Mouse (Mus musculus) liver, postnatal 0 days (tissue): ENCODE results near the gene Stat4. TPM values are rescaled to one million over a fixed set of nuclear protein-coding genes. Genes with fewer than 3 reads are reported as not detected.

ENCODE experiments used
- ATAC-seq: fragments of 200-750 bp; cut with Nextera tagmentation; 2 replicates; pipeline ENCODE4 v1.8.0; 2017; ENCODE audit warnings: mild to moderate bottlenecking, moderate library complexity
- DNase-seq: peaks from one replicate; pipeline ENCODE4 v3.0.0-alpha.2; 2016
- H3K27ac ChIP-seq: fragments of 300-500 bp; sonication (generic); 2 replicates; pipeline ENCODE4 v1.5.1; 2014; ENCODE audit warnings: antibody characterized with exemption, moderate library complexity, mild to moderate bottlenecking, low read depth
- H3K27me3 ChIP-seq: fragments of 300-500 bp; sonication (generic); 2 replicates; pipeline ENCODE4 v1.6.1; 2014; ENCODE audit warnings: low read length, control low read depth, mixed read lengths; ENCODE audit not compliant: insufficient read depth
- H3K36me3 ChIP-seq: fragments of 300-500 bp; sonication (generic); replicated peaks from 2 replicates; pipeline ENCODE4 v1.6.1; 2014; ENCODE audit warnings: mild to moderate bottlenecking, control low read depth, low read length, moderate library complexity, mixed read lengths; ENCODE audit not compliant: insufficient read depth
- H3K4me1 ChIP-seq: fragments of 300-500 bp; sonication (generic); 2 replicates; pipeline ENCODE4 v1.6.1; 2014; ENCODE audit warnings: antibody characterized with exemption, mild to moderate bottlenecking, control low read depth; ENCODE audit not compliant: insufficient read depth
- H3K4me2 ChIP-seq: fragments of 300-500 bp; sonication (generic); 2 replicates; pipeline ENCODE4 v1.6.1; 2014; ENCODE audit warnings: low read depth, mild to moderate bottlenecking, low read length, moderate library complexity, mixed read lengths
- H3K4me3 ChIP-seq: fragments of 300-500 bp; sonication (generic); 2 replicates; pipeline ENCODE4 v1.5.1; 2014; ENCODE audit warnings: low read depth, low read length
- H3K9ac ChIP-seq: fragments of 300-500 bp; sonication (generic); replicated peaks from 2 replicates; pipeline ENCODE4 v1.6.1; 2014; ENCODE audit warnings: mild to moderate bottlenecking, moderate library complexity
- H3K9me3 ChIP-seq: fragments of 300-500 bp; sonication (generic); 2 replicates; pipeline ENCODE4 v1.6.1; 2016; ENCODE audit warnings: mild to moderate bottlenecking, control low read depth, low read length, mixed read lengths
- CTCF ChIP-seq: sonication (generic); IDR thresholded peaks from 2 replicates; pipeline ENCODE4 v1.5.1; 2016; ENCODE audit warnings: antibody characterized with exemption, low read depth
- EP300 ChIP-seq: IDR thresholded peaks from 2 replicates; pipeline ENCODE4 v1.6.1; 2016; ENCODE audit warnings: antibody characterized with exemption, low read depth, mild to moderate bottlenecking
- WGBS: fragments of 180-500 bp; shearing (Covaris S2); extraction: QIAGEN DNeasy Blood & Tissue Kit; methylation state at CpG from one replicate; pipeline ENCODE4 v1.1.7; 2014; ENCODE audit not compliant: insufficient replicate concordance; 5-methylcytosine and 5-hydroxymethylcytosine counted together
- polyA plus RNA-seq: library from polyadenylated mRNA; unstranded; fragments of >200 nt; fragmentation: Nextera tagmentation; extraction: Ambion mirVana; gene quantifications from 2 replicates; pipeline ENCODE4 v1.2.1, GENCODE M21; 2015

Stat4 gene
- polyA plus RNA-seq, 1 experiment from 2014 or later = 1.4 TPM

- Histone ChIP-seq H3K4me2 (no peak overlapping the region), H3K9me3 (no peaks in the 10 kb centered on the region), H3K4me1 (no peaks in the 10 kb centered on the region), H3K27ac (no peak overlapping the region), H3K27me3 (no peaks in the 10 kb centered on the region), H3K36me3 (no peaks in the 10 kb centered on the region), H3K4me3 (no peak overlapping the region), H3K9ac (no peak overlapping the region)
- DNase-seq = no peak
- ATAC-seq = no peak
- TF ChIP-seq CTCF = peak; percentile 44
- no peak for TF ChIP-seq EP300
- 38% methylated on average over 4 of the region's 4 CpGs for WGBS
Observed at GRCm38 (mm10) chr1:52086236-52086635, 99.3 kb downstream of the Stat4 start.

DNA sequence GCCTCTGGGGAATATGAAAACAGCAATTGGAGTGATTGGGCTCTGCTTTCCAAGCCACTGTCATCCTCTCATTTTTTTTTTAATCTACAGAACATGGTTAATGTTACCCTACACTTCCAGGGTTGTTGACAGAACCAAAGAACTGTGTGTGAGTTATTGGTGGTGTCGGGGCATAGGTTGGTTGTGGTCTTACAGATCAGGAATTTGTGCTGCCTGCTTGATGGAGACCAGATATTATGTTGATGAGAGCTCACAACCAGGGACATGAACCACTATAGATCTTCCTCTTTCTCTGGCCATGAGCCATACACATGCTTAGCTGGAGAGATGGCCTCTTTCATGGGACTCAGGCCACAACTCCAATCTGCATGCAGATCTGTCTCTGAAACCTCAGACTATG, 100.2 kb downstream of the Stat4 start:
- ATAC-seq = no peak
- WGBS = 63% methylated on average over 1 of the region's 1 CpGs
- H3K4me1 ChIP-seq = no peaks in the 10 kb centered on the region

GRCm38 (mm10) chr1:52088634-52089033, 101.7 kb downstream of the Stat4 start:
- WGBS = 73% methylated on average over 4 of the region's 4 CpGs
- Histone ChIP-seq H3K27me3 (no peaks in the 10 kb centered on the region), H3K36me3 (no peaks in the 10 kb centered on the region), H3K27ac (no peak overlapping the region), H3K4me1 (no peaks in the 10 kb centered on the region), H3K4me2 (no peak overlapping the region), H3K4me3 (no peak overlapping the region), H3K9ac (no peak overlapping the region), H3K9me3 (no peaks in the 10 kb centered on the region)
- TF ChIP-seq EP300 = no peak
- TF ChIP-seq CTCF = no peak
- no peak for DNase-seq
- no peak for ATAC-seq

More for the DNA sequence above, 100.2 kb downstream of the Stat4 start:
- Histone ChIP-seq H3K9me3 (no peaks in the 10 kb centered on the region), H3K27ac (no peak overlapping the region), H3K4me3 (no peak overlapping the region), H3K9ac (no peak overlapping the region), H3K4me2 (no peak overlapping the region), H3K36me3 (no peaks in the 10 kb centered on the region), H3K27me3 (no peaks in the 10 kb centered on the region)
- no peak for TF ChIP-seq EP300
- no peak for TF ChIP-seq CTCF
- DNase-seq = no peak

GRCm38 (mm10) chr1:52098618-52099232, 111.8 kb downstream of the Stat4 start:
- TF ChIP-seq EP300 = no peak
- TF ChIP-seq CTCF = peak; percentile 73
- Histone ChIP-seq H3K4me3 (no peak overlapping the region), H3K36me3 (no peaks in the 10 kb centered on the region), H3K9me3 (no peaks in the 10 kb centered on the region), H3K27me3 (no peaks in the 10 kb centered on the region), H3K4me1 (no peaks in the 10 kb centered on the region), H3K4me2 (no peak overlapping the region), H3K9ac (no peak overlapping the region), H3K27ac (no peak overlapping the region)
- peak; percentile 25 for DNase-seq
- WGBS = 75% methylated on average over 3 of the region's 3 CpGs
- ATAC-seq = no peak

GRCm38 (mm10) chr1:52100496-52100895, 113.5 kb downstream of the Stat4 start:
- no peaks in the 10 kb centered on the region for H3K36me3 ChIP-seq
- no peaks in the 10 kb centered on the region for H3K4me1 ChIP-seq
- no peak overlapping the region for H3K9ac ChIP-seq
- no peaks in the 10 kb centered on the region for H3K9me3 ChIP-seq
- DNase-seq (peak; percentile 38), ATAC-seq (peak; percentile 67)
- no peak overlapping the region for H3K4me2 ChIP-seq
- H3K27me3 ChIP-seq = no peaks in the 10 kb centered on the region
- 58% methylated on average over 6 of the region's 6 CpGs for WGBS
- TF ChIP-seq CTCF (peak; percentile 74), EP300 (no peak)
- no peak overlapping the region for H3K4me3 ChIP-seq
- no peak overlapping the region for H3K27ac ChIP-seq

- no peaks in the 10 kb centered on the region for H3K27me3 ChIP-seq
- H3K36me3 ChIP-seq = no peaks in the 10 kb centered on the region
- no peaks in the 10 kb centered on the region for H3K4me1 ChIP-seq
- no peak overlapping the region for H3K4me2 ChIP-seq
- 77% methylated on average over 8 of the region's 8 CpGs for WGBS
- no peak overlapping the region for H3K4me3 ChIP-seq
- no peak for ATAC-seq
- no peak for TF ChIP-seq EP300
- no peak for TF ChIP-seq CTCF
- no peak overlapping the region for H3K9ac ChIP-seq
- no peak for DNase-seq
- no peak overlapping the region for H3K27ac ChIP-seq
- no peaks in the 10 kb centered on the region for H3K9me3 ChIP-seq
Observed at GRCm38 (mm10) chr1:52102795-52103194, 115.8 kb downstream of the Stat4 start.

DNA sequence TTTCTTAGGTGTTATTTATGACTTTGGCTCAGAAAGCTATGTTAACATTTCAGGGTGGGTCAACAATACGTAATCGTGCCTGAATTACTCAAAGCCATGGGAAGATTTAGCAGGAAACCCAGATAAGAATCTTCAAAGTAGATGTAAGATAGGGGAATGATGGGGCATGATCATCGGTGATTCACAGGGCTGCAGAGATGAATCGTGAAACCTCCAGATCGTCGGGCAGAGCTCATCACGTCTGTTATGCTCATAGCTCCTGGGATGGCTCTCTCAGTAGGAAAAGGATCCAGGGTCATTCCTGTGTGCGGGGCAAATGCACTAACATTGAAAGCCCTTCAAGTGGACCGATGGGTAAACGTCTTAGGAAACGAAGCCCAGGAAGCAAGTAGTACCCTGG, 120.3 kb downstream of the Stat4 start:
- Histone ChIP-seq H3K9me3 (no peaks in the 10 kb centered on the region), H3K36me3 (no peaks in the 10 kb centered on the region), H3K9ac (no peak overlapping the region), H3K4me2 (no peak overlapping the region), H3K4me1 (no peaks in the 10 kb centered on the region), H3K4me3 (no peak overlapping the region), H3K27ac (no peak overlapping the region), H3K27me3 (no peaks in the 10 kb centered on the region)
- DNase-seq (no peak), ATAC-seq (no peak)
- 84% methylated on average over 11 of the region's 11 CpGs for WGBS
- TF ChIP-seq CTCF (no peak), EP300 (no peak)
